Mouse (Mus musculus): ENCODE results near the gene Coa6. TPM values are rescaled to one million over a fixed set of nuclear protein-coding genes. Genes with fewer than 3 reads are reported as not detected.
A peak's percentile ranks its signal among the peaks of the same experiment; 100 is the strongest.
"Not testable (repeated sequence)": the region's sequence is repeated elsewhere in the genome, so short reads cannot be mapped to it uniquely, and the experiment has no call there.

The Coa6 gene
- polyA plus RNA-seq, 2 experiments = 26.7 to 39.5 TPM

DNA sequence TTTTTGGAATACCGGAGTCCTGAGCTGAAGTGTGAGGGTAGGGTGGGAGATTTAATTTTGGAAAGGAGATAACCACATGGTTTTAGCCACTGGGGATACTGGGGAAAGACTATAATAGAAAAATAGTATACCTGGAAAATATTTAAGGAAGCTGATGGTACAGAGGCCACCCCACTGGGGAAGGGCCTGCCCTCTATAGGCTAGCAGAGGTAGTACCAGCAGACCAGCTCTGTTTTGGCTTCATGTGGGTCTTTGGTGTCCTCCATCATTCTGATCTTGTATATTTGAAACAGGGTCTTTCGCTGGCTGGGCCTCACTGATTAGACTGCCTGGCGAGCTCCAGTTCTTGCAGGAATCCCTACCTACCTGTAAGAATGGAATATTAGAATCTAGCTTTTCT, 24.0 kb upstream of the Coa6 start:
- no peak overlapping the region for H3K9ac ChIP-seq (replicated peaks)
- H3K4me2 ChIP-seq (ENCODE audit: low read depth) = no peak overlapping the region
- no peak overlapping the region for H3K27ac ChIP-seq
- TF ChIP-seq EP300 (IDR thresholded peaks at IDR 0.05; ENCODE audit: low read depth) = no peak
- TF ChIP-seq CTCF (IDR thresholded peaks at IDR 0.05; ENCODE audit: low read depth) = peak; percentile 40
- H3K9me3 ChIP-seq (ENCODE audit: control insufficient read depth, low read length) = no peaks in the 10 kb centered on the region
- no peaks in the 10 kb centered on the region for H3K27me3 ChIP-seq (ENCODE audit: control insufficient read depth, insufficient read depth, low read length)
- no peak for DNase-seq (ENCODE audit: low read depth in 3 of 3, low spot score in 3 of 3)
- 48% methylated on average over 3 of the region's 3 CpGs for WGBS (ENCODE audit: insufficient replicate concordance)
- H3K4me3 ChIP-seq (ENCODE audit: insufficient read depth in 1 of 2, low read depth in 2 of 2, low read length in 2 of 2) = no peak overlapping the region
- H3K4me1 ChIP-seq (replicated peaks; ENCODE audit: control insufficient read depth in 2 of 2, insufficient read depth in 2 of 2, low read length in 1 of 2) = no peaks in the 10 kb centered on the region
- no peaks in the 10 kb centered on the region for H3K36me3 ChIP-seq (replicated peaks; ENCODE audit: control insufficient read depth, insufficient read depth, low read depth)
- ATAC-seq (ENCODE audit: insufficient read depth) = no peak

DNA sequence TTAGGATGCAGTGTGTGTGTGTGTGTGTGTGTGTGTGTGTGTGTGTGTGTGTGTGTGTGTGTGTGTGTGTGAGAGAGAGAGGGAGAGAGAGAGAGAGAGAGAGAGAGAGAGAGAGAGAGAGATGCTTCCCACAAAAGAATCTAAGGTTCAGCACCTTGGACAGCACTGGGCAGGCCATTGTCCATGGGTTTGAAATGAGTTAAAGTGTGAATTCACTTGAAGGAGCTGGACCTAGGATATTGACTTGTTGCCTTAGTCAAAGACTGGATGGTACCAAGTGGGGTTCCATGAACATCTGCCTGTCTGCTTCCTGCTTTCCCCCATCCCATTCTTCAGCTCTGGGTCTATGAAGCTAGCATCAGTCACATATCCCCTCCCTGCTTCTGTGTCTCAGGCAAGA, 17.8 kb upstream of the Coa6 start:
- H3K27ac ChIP-seq; H3K4me3 ChIP-seq (ENCODE audit: insufficient read depth in 1 of 2, low read depth in 2 of 2, low read length in 2 of 2); H3K9ac ChIP-seq (replicated peaks); DNase-seq (ENCODE audit: low read depth in 3 of 3, low spot score in 3 of 3); H3K4me1 ChIP-seq (replicated peaks; ENCODE audit: control insufficient read depth in 2 of 2, insufficient read depth in 2 of 2, low read length in 1 of 2); H3K36me3 ChIP-seq (replicated peaks; ENCODE audit: control insufficient read depth, insufficient read depth, low read depth); H3K9me3 ChIP-seq (ENCODE audit: control insufficient read depth, low read length); ATAC-seq (ENCODE audit: insufficient read depth); H3K4me2 ChIP-seq (ENCODE audit: low read depth); H3K27me3 ChIP-seq (ENCODE audit: control insufficient read depth, insufficient read depth, low read length): not testable (repeated sequence)

DNA sequence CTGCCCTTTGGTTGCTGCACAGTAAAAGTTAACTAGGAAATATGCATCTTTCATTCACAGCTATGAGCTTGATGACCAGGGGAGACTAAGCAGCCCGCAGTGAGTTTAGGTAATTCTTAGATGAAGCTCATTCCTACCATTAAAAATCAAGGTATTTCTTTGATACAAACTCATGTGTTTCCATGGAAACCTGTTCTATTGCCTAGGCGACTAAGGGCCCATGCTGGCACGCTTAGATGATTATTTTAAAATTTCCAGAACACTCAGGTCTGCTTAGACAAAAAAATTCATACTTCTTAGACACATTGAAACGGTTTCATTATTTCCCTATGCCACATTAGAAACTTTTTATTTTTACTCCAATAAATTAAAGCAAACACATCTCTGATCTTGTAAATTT, 17.3 kb upstream of the Coa6 start:
- H3K9me3 ChIP-seq (ENCODE audit: control insufficient read depth, low read length) = no peaks in the 10 kb centered on the region
- H3K4me3 ChIP-seq (ENCODE audit: insufficient read depth in 1 of 2, low read depth in 2 of 2, low read length in 2 of 2) = no peak overlapping the region
- no peak for TF ChIP-seq EP300 (IDR thresholded peaks at IDR 0.05; ENCODE audit: low read depth)
- TF ChIP-seq CTCF (IDR thresholded peaks at IDR 0.05; ENCODE audit: low read depth) = no peak

DNA sequence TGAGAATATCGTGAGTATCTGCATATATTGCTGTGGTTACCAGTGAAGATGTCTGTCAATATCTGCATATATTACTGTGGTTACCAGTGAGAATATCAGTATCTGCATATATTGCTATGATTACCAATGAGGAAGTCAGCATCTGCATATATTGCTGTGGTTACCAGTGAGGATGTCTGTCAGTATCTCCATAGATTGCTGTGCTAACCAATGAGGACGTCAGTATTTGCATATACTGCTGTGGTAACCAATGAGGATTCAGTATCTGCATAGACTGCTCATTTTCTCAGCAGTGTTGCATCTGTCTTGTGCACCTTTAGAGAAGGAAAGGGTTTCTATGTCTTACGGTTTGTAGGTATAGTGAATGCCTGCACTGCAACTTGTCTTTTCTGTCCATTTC, 1.5 kb upstream of the Coa6 start:
- Histone ChIP-seq H3K4me1 (replicated peaks; ENCODE audit: control insufficient read depth in 2 of 2, insufficient read depth in 2 of 2, low read length in 1 of 2) (peaks cover 0 to 8% of the 10 kb centered on the region in 2 experiments; a peak in 3 of 4 replicates), H3K27ac (no peak overlapping the region), H3K27me3 (ENCODE audit: control insufficient read depth, insufficient read depth, low read length) (no peaks in the 10 kb centered on the region), H3K4me3 (ENCODE audit: insufficient read depth in 1 of 2, low read depth in 2 of 2, low read length in 2 of 2) (no peak overlapping the region), H3K4me2 (ENCODE audit: low read depth) (peak overlapping the region; percentile 69; the same call in 1 of the 2 replicates), H3K9ac (replicated peaks) (no peak overlapping the region), H3K9me3 (ENCODE audit: control insufficient read depth, low read length) (no peaks in the 10 kb centered on the region), H3K36me3 (replicated peaks; ENCODE audit: control insufficient read depth, insufficient read depth, low read depth) (no peaks in the 10 kb centered on the region; the same call in 1 of the 2 replicates)
- DNase-seq (ENCODE audit: low read depth in 3 of 3, low spot score in 3 of 3) (no peak), ATAC-seq (ENCODE audit: insufficient read depth) (no peak)
- 66% methylated on average over 3 of the region's 3 CpGs for WGBS (ENCODE audit: insufficient replicate concordance)
- TF ChIP-seq CTCF (IDR thresholded peaks at IDR 0.05; ENCODE audit: low read depth) = no peak
- no peak for TF ChIP-seq EP300 (IDR thresholded peaks at IDR 0.05; ENCODE audit: low read depth)

More for the DNA sequence above, 17.3 kb upstream of the Coa6 start:
- Histone ChIP-seq H3K27ac (no peak overlapping the region), H3K9ac (replicated peaks) (no peak overlapping the region), H3K27me3 (ENCODE audit: control insufficient read depth, insufficient read depth, low read length) (no peaks in the 10 kb centered on the region), H3K4me2 (ENCODE audit: low read depth) (no peak overlapping the region), H3K4me1 (replicated peaks; ENCODE audit: control insufficient read depth in 2 of 2, insufficient read depth in 2 of 2, low read length in 1 of 2) (no peaks in the 10 kb centered on the region), H3K36me3 (replicated peaks; ENCODE audit: control insufficient read depth, insufficient read depth, low read depth) (no peaks in the 10 kb centered on the region)
- DNase-seq (ENCODE audit: low read depth in 3 of 3, low spot score in 3 of 3) = no peak
- WGBS (ENCODE audit: insufficient replicate concordance) = 42% methylated on average over 4 of the region's 4 CpGs
- ATAC-seq (ENCODE audit: insufficient read depth) = no peak

DNA sequence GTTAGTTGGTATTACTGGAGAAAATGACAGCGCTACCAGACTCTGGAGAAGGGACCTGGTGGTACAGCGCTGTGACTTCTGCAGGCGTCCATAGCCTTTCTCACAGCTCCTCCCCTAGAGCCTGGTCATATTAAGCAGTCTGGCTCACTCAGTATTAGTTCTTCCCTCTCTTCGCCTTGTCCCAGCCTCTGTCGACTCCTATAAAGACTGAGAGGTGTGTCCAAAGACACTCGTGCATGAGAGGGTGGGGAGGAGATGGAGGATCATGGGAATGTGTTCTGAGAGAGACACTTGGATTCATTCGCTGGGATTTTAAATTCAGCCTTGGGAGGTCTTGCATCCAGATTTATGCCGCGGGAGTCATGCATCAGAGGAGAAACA, 595 bp downstream of the Coa6 start:
- H3K27me3 ChIP-seq (ENCODE audit: control insufficient read depth, insufficient read depth, low read length) = no peaks in the 10 kb centered on the region
- H3K27ac ChIP-seq = no peak overlapping the region
- no peaks in the 10 kb centered on the region for H3K9me3 ChIP-seq (ENCODE audit: control insufficient read depth, low read length)
- peak overlapping the region; percentile 69 to 85 for H3K4me3 ChIP-seq (ENCODE audit: insufficient read depth in 1 of 2, low read depth in 2 of 2, low read length in 2 of 2)
- no peak; the same call in 1 of the 2 replicates for ATAC-seq (ENCODE audit: insufficient read depth)
- H3K9ac ChIP-seq (replicated peaks) = peak overlapping the region; percentile 63
- peak overlapping the region; percentile 79 for H3K4me2 ChIP-seq (ENCODE audit: low read depth)
- DNase-seq (ENCODE audit: low read depth in 3 of 3, low spot score in 3 of 3) = no peak
- peaks cover 0 to 8% of the 10 kb centered on the region in 2 experiments; a peak in 3 of 4 replicates for H3K4me1 ChIP-seq (replicated peaks; ENCODE audit: control insufficient read depth in 2 of 2, insufficient read depth in 2 of 2, low read length in 1 of 2)
- H3K36me3 ChIP-seq (replicated peaks; ENCODE audit: control insufficient read depth, insufficient read depth, low read depth) = peaks cover 15% of the 10 kb centered on the region
- no peak for TF ChIP-seq CTCF (IDR thresholded peaks at IDR 0.05; ENCODE audit: low read depth)
- no peak for TF ChIP-seq EP300 (IDR thresholded peaks at IDR 0.05; ENCODE audit: low read depth)
- WGBS (ENCODE audit: insufficient replicate concordance) = 10% methylated on average over 9 of the region's 9 CpGs
